Mouse (Mus musculus) megakaryocyte-erythroid progenitor cell, adult 5 weeks (primary cell): ENCODE results near the gene Dusp1. TPM values are rescaled to one million over a fixed set of nuclear protein-coding genes. Genes with fewer than 3 reads are reported as not detected.

Source experiments
- polyA plus RNA-seq: library from polyadenylated mRNA; stranded (reverse); fragments of >175 nt; gene quantifications from 2 replicates; pipeline ENCODE4 v1.2.3, GENCODE M21; 2012

Gene Dusp1
- 185 and 386 TPM in 2 replicates for polyA plus RNA-seq

GRCm38 (mm10) chr17:26561651-26562181, at the start of gene Dusp1:
Gene Dusp1 (minus strand): TSS chr17:26562128.

GRCm38 (mm10) chr17:26561290-26561640, 663 bp downstream of the Dusp1 start, which contains the start of gene Ergic1:
Gene Ergic1 (plus strand): TSS chr17:26561489.

Other genes with a start within 250 kb of the Dusp1 start
- 2.2 and 2.3 TPM in 2 replicates for gene Neurl1b, start 147.3 kb downstream of the Dusp1 start, polyA plus RNA-seq
- gene Ergic1, start 639 bp downstream of the Dusp1 start, polyA plus RNA-seq: 49.1 and 50.4 TPM in 2 replicates
- gene Atp6v0e, start 101.1 kb upstream of the Dusp1 start, polyA plus RNA-seq: 10.5 and 12.9 TPM in 2 replicates
- 1.5 and 2.3 TPM in 2 replicates for gene Crebrf, start 153.5 kb upstream of the Dusp1 start, polyA plus RNA-seq
- gene Bnip1, start 218.9 kb upstream of the Dusp1 start, polyA plus RNA-seq: 22.3 and 26.4 TPM in 2 replicates